25 mouse cellular contexts compared by ENCODE assay signal in the genomic region with DNA sequence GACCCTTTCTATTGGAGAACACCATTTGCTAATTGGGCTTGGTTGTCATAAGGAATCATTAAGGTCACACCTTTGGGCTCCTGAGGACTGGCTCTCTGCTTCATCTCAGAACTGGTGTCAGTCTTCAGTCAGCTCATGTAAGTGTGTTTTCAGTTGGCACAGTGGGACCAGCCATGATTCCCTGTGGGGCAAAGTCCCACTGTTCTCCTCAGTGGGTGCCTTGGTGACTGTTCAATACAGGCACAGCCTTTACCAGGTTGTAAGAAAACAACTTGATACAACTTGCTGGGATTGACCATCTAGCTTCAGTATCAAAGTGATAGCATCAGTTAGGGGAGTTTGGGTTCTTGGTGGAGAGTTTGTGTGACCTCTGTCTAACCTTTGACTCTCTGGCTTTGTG. TPM values are rescaled to one million over a fixed set of nuclear protein-coding genes. Genes with fewer than 3 reads are reported as not detected.
DNase-seq lines count a peak whose midpoint lies in the region; ATAC-seq and TF ChIP-seq lines count a peak whose summit lies in the region.
"Had no signal": no experiment of that assay in that cellular context is flagged by ENCODE, and none has a peak within 500 bp of the region (broad histone marks: within the 10 kb centered on the region; RNA-seq: fewer than 3 reads in every experiment).

No protein-coding gene starts in this region.

- no peak for TF ChIP-seq CTCF in liver, adult 2 months (IDR thresholded peaks at IDR 0.05; ENCODE audit: low read depth, low read length)

- H3K27me3 ChIP-seq in heart, embryonic 16.5 days (ENCODE audit: control insufficient read depth, insufficient read depth, low read length), result no peaks in the 10 kb centered on the region
- no peaks in the 10 kb centered on the region for H3K27me3 ChIP-seq in liver, adult 2 months (ENCODE audit: control insufficient read depth, insufficient read depth, low read length)
- no peaks in the 10 kb centered on the region for H3K27me3 ChIP-seq in intestine, embryonic 16.5 days (replicated peaks; ENCODE audit: control insufficient read depth, insufficient read depth, low read length)
- H3K27me3 ChIP-seq: forebrain, embryonic 13.5 days; heart, embryonic 15.5 days; hindbrain, embryonic 13.5 days; liver, embryonic 15.5 days; lung, embryonic 15.5 days; midbrain, embryonic 12.5 days; neural tube, embryonic 13.5 days had no signal

- H3K4me3 ChIP-seq in heart, embryonic 16.5 days (ENCODE audit: low read length), result no peak overlapping the region
- no peak overlapping the region for H3K4me3 ChIP-seq in liver, adult 2 months (ENCODE audit: insufficient read depth, low read depth, low read length)
- no peak overlapping the region for H3K4me3 ChIP-seq in intestine, embryonic 16.5 days (ENCODE audit: low read length)
- H3K4me3 ChIP-seq: forebrain, embryonic 13.5 days; heart, embryonic 10.5 days; heart, embryonic 15.5 days; hindbrain, embryonic 13.5 days; liver, embryonic 15.5 days; lung, embryonic 15.5 days; midbrain, embryonic 12.5 days; myocyte; neural tube, embryonic 13.5 days had no signal

- no peak overlapping the region for H3K4me2 ChIP-seq in heart, embryonic 16.5 days (ENCODE audit: low read depth, low read length)
- H3K4me2 ChIP-seq in intestine, embryonic 16.5 days (ENCODE audit: low read depth, low read length), result no peak overlapping the region
- H3K4me2 ChIP-seq: forebrain, embryonic 13.5 days; heart, embryonic 15.5 days; hindbrain, embryonic 13.5 days; liver, embryonic 15.5 days; lung, embryonic 15.5 days; midbrain, embryonic 12.5 days; neural tube, embryonic 13.5 days had no signal

- ATAC-seq in heart, embryonic 16.5 days (replicated peaks; ENCODE audit: extremely low read depth, insufficient read depth, low FRiP score), result no peak
- ATAC-seq in intestine, embryonic 16.5 days, result peak; percentile 17; the same call in 1 of the 2 replicates
- ATAC-seq: CD4-positive, CD25-positive, alpha-beta regulatory T cell, adult 4 months; forebrain, embryonic 13.5 days had no signal

- H3K9ac ChIP-seq in heart, embryonic 16.5 days (ENCODE audit: low read length), result no peak overlapping the region
- no peak overlapping the region for H3K9ac ChIP-seq in liver, adult 2 months (ENCODE audit: low read depth, low read length)
- H3K9ac ChIP-seq in intestine, embryonic 16.5 days (ENCODE audit: low read depth, low read length), result no peak overlapping the region
- H3K9ac ChIP-seq: forebrain, embryonic 13.5 days; heart, embryonic 15.5 days; hindbrain, embryonic 13.5 days; liver, embryonic 15.5 days; lung, embryonic 15.5 days; midbrain, embryonic 12.5 days; neural tube, embryonic 13.5 days had no signal

- H3K79me2 ChIP-seq in liver, adult 2 months (ENCODE audit: control insufficient read depth, insufficient read depth, low read length), result peaks cover 63% of the 10 kb centered on the region

- peak overlapping the region; percentile 27; the same call in 1 of the 2 replicates for H3K27ac ChIP-seq in heart, embryonic 16.5 days (ENCODE audit: low read length)
- H3K27ac ChIP-seq in liver, adult 2 months (replicated peaks; ENCODE audit: insufficient read depth, low read depth, low read length), result peak overlapping the region; percentile 20; the same call in 1 of the 2 replicates
- H3K27ac ChIP-seq in intestine, embryonic 16.5 days (ENCODE audit: low read length), result peak overlapping the region; percentile 74
- H3K27ac ChIP-seq: forebrain, embryonic 13.5 days; heart, embryonic 10.5 days; heart, embryonic 15.5 days; hindbrain, embryonic 13.5 days; liver, embryonic 15.5 days; lung, embryonic 15.5 days; midbrain, embryonic 12.5 days; neural tube, embryonic 13.5 days had no signal

- no peak for TF ChIP-seq POLR2A in liver, adult 2 months (IDR thresholded peaks at IDR 0.05; ENCODE audit: extremely low read depth, insufficient read depth, low read length)

- H3K4me1 ChIP-seq in heart, embryonic 16.5 days (ENCODE audit: control insufficient read depth, insufficient read depth, low read length), result peaks cover 23% of the 10 kb centered on the region
- H3K4me1 ChIP-seq in liver, adult 2 months (ENCODE audit: control insufficient read depth, insufficient read depth, low read length), result peaks cover 42% of the 10 kb centered on the region
- peaks cover 27% of the 10 kb centered on the region for H3K4me1 ChIP-seq in intestine, embryonic 16.5 days (ENCODE audit: control insufficient read depth, insufficient read depth, low read length)

- no peak for DNase-seq in heart, adult 9 months (ENCODE audit: low spot score in 2 of 2)
- no peak for DNase-seq in liver, adult 2 months (ENCODE audit: extremely low read depth, low read depth, low spot score)
- DNase-seq in liver, result no peak
- no peak for DNase-seq in neural tube, embryonic 10.5 days (ENCODE audit: extremely low spot score, low spot score)
- DNase-seq in adrenal gland, adult (ENCODE audit: inconsistent age in 2 of 2, low spot score in 1 of 2), result no peak
- DNase-seq: adrenal gland, postnatal 25 days; cerebellum, postnatal 10 days; gastrocnemius, postnatal 36 days; heart, postnatal 36 days; kidney, adult 18-20 months; layer of hippocampus, postnatal 36 days; left cerebral cortex, postnatal 4 days; thymus, postnatal 14 days had no signal

- H3K9me3 ChIP-seq in heart, embryonic 16.5 days (replicated peaks; ENCODE audit: control insufficient read depth, low read length), result peaks cover 5% of the 10 kb centered on the region; the same call in 1 of the 2 replicates
- H3K9me3 ChIP-seq in intestine, embryonic 16.5 days (ENCODE audit: control insufficient read depth, low read length), result no peaks in the 10 kb centered on the region; the same call in 1 of the 2 replicates
- H3K9me3 ChIP-seq: forebrain, embryonic 13.5 days; heart, embryonic 10.5 days; heart, embryonic 15.5 days; hindbrain, embryonic 13.5 days; liver, embryonic 15.5 days; lung, embryonic 15.5 days; midbrain, embryonic 12.5 days; neural tube, embryonic 13.5 days had no signal

- H3K36me3 ChIP-seq in heart, embryonic 16.5 days (ENCODE audit: control insufficient read depth, insufficient read depth), result peaks cover 30% of the 10 kb centered on the region
- peaks cover 43% of the 10 kb centered on the region for H3K36me3 ChIP-seq in liver, adult 2 months (ENCODE audit: control insufficient read depth, insufficient read depth, low read length)
- H3K36me3 ChIP-seq in intestine, embryonic 16.5 days (ENCODE audit: control insufficient read depth, insufficient read depth, low read length), result peaks cover 9% of the 10 kb centered on the region

RNA-seq across cellular contexts. Expression of gene Snrk, which starts 28.6 kb away (rescaled TPM):
- 59.1 and 61.7 TPM in 2 replicates for polyA plus RNA-seq in heart, embryonic 16.5 days (2015; fragmentation: Nextera tagmentation; extraction: Ambion mirVana)
- 67.4 and 78.9 TPM in 2 replicates for total RNA-seq in liver, adult 2 months (2014; rRNA removed)
- polyA plus RNA-seq in liver, adult 2 months (2012; rRNA removed), result 34.3 and 36.4 TPM in 2 replicates
- 45.5 and 48.7 TPM in 2 replicates for polyA plus RNA-seq in intestine, embryonic 16.5 days (2015; fragmentation: Nextera tagmentation; extraction: Ambion mirVana)

Comparison
In these comparisons a context has a peak if more than half of its experiments do, and no peak if none do; other contexts are left out.
1. H3K27ac ChIP-seq: peak in every context shown above with its lines; median percentile 74 in intestine, embryonic 16.5 days; 27 in heart, embryonic 16.5 days; 20 in liver, adult 2 months.